In genomic region chr12:40559103-40559502, GRCm38 (mm10) we compare ENCODE assay signal across 8 mouse cellular contexts.
DNase-seq lines count a peak whose midpoint lies in the region; ATAC-seq and TF ChIP-seq lines count a peak whose summit lies in the region.

No protein-coding gene starts in this region.

- H3K4me3 ChIP-seq in heart, adult 2 months: no peak overlapping the region
- no peak overlapping the region for H3K4me3 ChIP-seq in heart, embryonic 10.5 days
- no peak overlapping the region for H3K4me3 ChIP-seq in heart, embryonic 12.5 days
- H3K4me3 ChIP-seq in liver, embryonic 16.5 days (ENCODE audit: low read depth, low read length): no peak overlapping the region
- no peak overlapping the region for H3K4me3 ChIP-seq in stomach, postnatal 0 days (ENCODE audit: low read depth, low read length)
- H3K4me3 ChIP-seq in midbrain, embryonic 16.5 days (ENCODE audit: low read depth, low read length): no peak overlapping the region

- peaks cover 3% of the 10 kb centered on the region for H3K79me2 ChIP-seq in heart, adult 2 months (replicated peaks; ENCODE audit: control insufficient read depth, insufficient read depth, low read length)

- H3K9ac ChIP-seq in heart, adult 2 months (ENCODE audit: low read depth, low read length): no peak overlapping the region
- H3K9ac ChIP-seq in heart, embryonic 12.5 days: no peak overlapping the region
- H3K9ac ChIP-seq in liver, embryonic 16.5 days (ENCODE audit: low read depth, low read length): no peak overlapping the region
- no peak overlapping the region for H3K9ac ChIP-seq in stomach, postnatal 0 days (ENCODE audit: low read length)
- no peak overlapping the region for H3K9ac ChIP-seq in midbrain, embryonic 16.5 days (ENCODE audit: low read depth, low read length)

- peak; percentile 85; the same call in 1 of the 2 replicates for TF ChIP-seq EP300 in heart, adult 2 months (IDR thresholded peaks at IDR 0.05; ENCODE audit: insufficient read depth, low read depth, low read length)
- no peak for TF ChIP-seq EP300 in stomach, postnatal 0 days (optimal IDR thresholded peaks at IDR 0.05)

- intact Hi-C loops in heart, adult 2 months (cut with DNase I): loop anchor here (5.0 kb wide), 2 partner anchors 52 to 112 kb away; partner anchors contain the start of genes Dock4 and Zfp277

- WGBS in heart, adult 2 months: 31% methylated on average over 11 of the region's 11 CpGs
- 66% methylated on average over 11 of the region's 11 CpGs for WGBS in heart, embryonic 10.5 days
- WGBS in heart, embryonic 12.5 days: 63% methylated on average over 11 of the region's 11 CpGs
- WGBS in liver, embryonic 16.5 days (ENCODE audit: insufficient replicate concordance): 9% methylated on average over 11 of the region's 11 CpGs
- 62% methylated on average over 11 of the region's 11 CpGs for WGBS in stomach, postnatal 0 days
- WGBS in midbrain, embryonic 16.5 days: 91% methylated on average over 11 of the region's 11 CpGs

- DNase-seq in heart, adult 2 months: peak; percentile 54 to 80
- no peak for DNase-seq in heart, embryonic 10.5 days (ENCODE audit: low spot score)
- DNase-seq in stomach, postnatal 0 days (ENCODE audit: low spot score): no peak
- no peak for DNase-seq in cerebellum, postnatal 25 days

- no peaks in the 10 kb centered on the region for H3K27me3 ChIP-seq in heart, adult 2 months (ENCODE audit: control insufficient read depth, insufficient read depth, low read length)
- no peaks in the 10 kb centered on the region for H3K27me3 ChIP-seq in heart, embryonic 10.5 days (ENCODE audit: insufficient read depth, poor library complexity, severe bottlenecking)
- H3K27me3 ChIP-seq in heart, embryonic 12.5 days (replicated peaks): no peaks in the 10 kb centered on the region
- H3K27me3 ChIP-seq in liver, embryonic 16.5 days (ENCODE audit: control insufficient read depth, insufficient read depth, low read depth, low read length): no peaks in the 10 kb centered on the region
- no peaks in the 10 kb centered on the region for H3K27me3 ChIP-seq in stomach, postnatal 0 days (ENCODE audit: control insufficient read depth, insufficient read depth, low read length)
- H3K27me3 ChIP-seq in midbrain, embryonic 16.5 days (ENCODE audit: control insufficient read depth, insufficient read depth, low read depth, low read length): no peaks in the 10 kb centered on the region

- no peak for TF ChIP-seq CTCF in heart, adult 2 months (IDR thresholded peaks at IDR 0.05)
- TF ChIP-seq CTCF in stomach, postnatal 0 days (IDR thresholded peaks at IDR 0.05; ENCODE audit: low read depth): no peak

- peak overlapping the region; percentile 10; the same call in 1 of the 2 replicates for H3K4me2 ChIP-seq in heart, embryonic 12.5 days
- H3K4me2 ChIP-seq in liver, embryonic 16.5 days (ENCODE audit: low read depth, low read length): peak overlapping the region; percentile 14; the same call in 1 of the 2 replicates
- no peak overlapping the region for H3K4me2 ChIP-seq in stomach, postnatal 0 days (replicated peaks; ENCODE audit: low read depth)
- no peak overlapping the region for H3K4me2 ChIP-seq in midbrain, embryonic 16.5 days (ENCODE audit: low read length)

- no peaks in the 10 kb centered on the region for H3K36me3 ChIP-seq in heart, adult 2 months (ENCODE audit: control insufficient read depth, insufficient read depth, low read length)
- no peaks in the 10 kb centered on the region for H3K36me3 ChIP-seq in heart, embryonic 10.5 days
- no peaks in the 10 kb centered on the region for H3K36me3 ChIP-seq in heart, embryonic 12.5 days
- no peaks in the 10 kb centered on the region for H3K36me3 ChIP-seq in liver, embryonic 16.5 days (ENCODE audit: control insufficient read depth, insufficient read depth)
- H3K36me3 ChIP-seq in stomach, postnatal 0 days (ENCODE audit: control insufficient read depth, insufficient read depth, low read length): no peaks in the 10 kb centered on the region
- H3K36me3 ChIP-seq in midbrain, embryonic 16.5 days (ENCODE audit: control insufficient read depth, insufficient read depth, low read length): no peaks in the 10 kb centered on the region

- peak overlapping the region; percentile 64 for H3K27ac ChIP-seq in heart, adult 2 months
- H3K27ac ChIP-seq in heart, embryonic 10.5 days: no peak overlapping the region
- H3K27ac ChIP-seq in heart, embryonic 12.5 days (ENCODE audit: poor library complexity, severe bottlenecking): 0 out of 2 replicates have a peak overlapping the region, but pooled peaks have one; percentile 1
- H3K27ac ChIP-seq in liver, embryonic 16.5 days (ENCODE audit: low read length): peak overlapping the region; percentile 34; the same call in 1 of the 2 replicates
- no peak overlapping the region for H3K27ac ChIP-seq in stomach, postnatal 0 days (replicated peaks)
- no peak overlapping the region for H3K27ac ChIP-seq in midbrain, embryonic 16.5 days (ENCODE audit: low read length)

- H3K9me3 ChIP-seq in heart, embryonic 10.5 days: no peaks in the 10 kb centered on the region
- H3K9me3 ChIP-seq in heart, embryonic 12.5 days (replicated peaks): no peaks in the 10 kb centered on the region
- H3K9me3 ChIP-seq in liver, embryonic 16.5 days (replicated peaks; ENCODE audit: control insufficient read depth, low read length): no peaks in the 10 kb centered on the region
- H3K9me3 ChIP-seq in stomach, postnatal 0 days (ENCODE audit: control insufficient read depth, low read length): no peaks in the 10 kb centered on the region
- H3K9me3 ChIP-seq in midbrain, embryonic 16.5 days (replicated peaks; ENCODE audit: control insufficient read depth, low read length, poor library complexity, severe bottlenecking): no peaks in the 10 kb centered on the region

- peaks cover 4% of the 10 kb centered on the region for H3K4me1 ChIP-seq in heart, adult 2 months (ENCODE audit: control insufficient read depth, insufficient read depth, low read length)
- H3K4me1 ChIP-seq in heart, embryonic 10.5 days: no peaks in the 10 kb centered on the region
- no peaks in the 10 kb centered on the region; the same call in 1 of the 2 replicates for H3K4me1 ChIP-seq in heart, embryonic 12.5 days (replicated peaks)
- H3K4me1 ChIP-seq in liver, embryonic 16.5 days (ENCODE audit: control insufficient read depth, low read depth, low read length): no peaks in the 10 kb centered on the region
- H3K4me1 ChIP-seq in stomach, postnatal 0 days (replicated peaks; ENCODE audit: control insufficient read depth, insufficient read depth): no peaks in the 10 kb centered on the region
- H3K4me1 ChIP-seq in midbrain, embryonic 16.5 days (ENCODE audit: control insufficient read depth, insufficient read depth, low read length): peaks cover 3% of the 10 kb centered on the region; the same call in 1 of the 2 replicates

- TF ChIP-seq POLR2A in heart, adult 2 months (IDR thresholded peaks at IDR 0.05; ENCODE audit: insufficient read depth, low read depth, low read length): peak; percentile 32; the same call in 1 of the 2 replicates

- ATAC-seq in CD4-positive, CD25-positive, alpha-beta regulatory T cell, adult 4 months: peak; percentile 55
- ATAC-seq in heart, embryonic 12.5 days (ENCODE audit: insufficient number of reproducible peaks, low FRiP score): no peak
- ATAC-seq in liver, embryonic 16.5 days (ENCODE audit: low read depth): peak; percentile 79
- peak; percentile 61; the same call in 1 of the 2 replicates for ATAC-seq in stomach, postnatal 0 days (ENCODE audit: low FRiP score, low TSS enrichment)
- no peak for ATAC-seq in midbrain, embryonic 16.5 days

Comparison
In these comparisons a context has a peak if more than half of its experiments do, and no peak if none do; other contexts are left out.
1. DNase-seq: peak in heart, adult 2 months (2 of 2); none in heart, embryonic 10.5 days (single experiment), stomach, postnatal 0 days (single experiment) and cerebellum, postnatal 25 days (0 of 2).
2. H3K27ac ChIP-seq: peak in heart, adult 2 months (single experiment), heart, embryonic 12.5 days (single experiment) and liver, embryonic 16.5 days (single experiment); none in heart, embryonic 10.5 days (single experiment), stomach, postnatal 0 days (single experiment) and midbrain, embryonic 16.5 days (single experiment).
3. ATAC-seq: peak in CD4-positive, CD25-positive, alpha-beta regulatory T cell, adult 4 months (single experiment), liver, embryonic 16.5 days (single experiment) and stomach, postnatal 0 days (single experiment); none in heart, embryonic 12.5 days (single experiment) and midbrain, embryonic 16.5 days (single experiment).
4. H3K4me2 ChIP-seq: peak in heart, embryonic 12.5 days (single experiment) and liver, embryonic 16.5 days (single experiment); none in stomach, postnatal 0 days (single experiment) and midbrain, embryonic 16.5 days (single experiment).